Mouse (Mus musculus): ENCODE measurements around the gene Smtn. TPM values are rescaled to one million over a fixed set of nuclear protein-coding genes. Genes with fewer than 3 reads are reported as not detected.
A peak's percentile ranks its signal among the peaks of the same experiment; 100 is the strongest.

Smtn gene
- polyA plus RNA-seq, 1 experiment: 57.2 TPM

DNA sequence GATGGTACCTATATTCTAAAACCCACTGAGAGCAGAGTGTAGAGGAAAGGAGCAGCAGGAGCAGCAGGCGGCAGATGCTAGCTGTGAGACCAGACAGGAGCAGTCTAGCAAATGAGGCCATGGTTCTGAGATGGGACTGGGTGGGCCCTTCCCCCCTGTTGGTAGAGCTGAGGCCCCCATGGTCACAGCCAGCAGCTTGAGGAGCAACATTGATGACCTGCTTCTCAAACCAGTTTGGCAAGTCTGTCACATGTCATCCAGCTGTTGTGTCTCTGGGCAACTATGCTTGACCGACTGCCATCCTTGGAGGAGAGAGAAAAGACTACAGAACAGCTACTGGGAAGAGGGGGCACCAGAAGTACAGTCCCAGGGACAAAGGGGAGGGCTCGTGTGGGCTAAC is 1.5 kb upstream of the Smtn start:
- DNase-seq: no peak
- WGBS: 71% methylated on average over 3 of the region's 3 CpGs

DNA sequence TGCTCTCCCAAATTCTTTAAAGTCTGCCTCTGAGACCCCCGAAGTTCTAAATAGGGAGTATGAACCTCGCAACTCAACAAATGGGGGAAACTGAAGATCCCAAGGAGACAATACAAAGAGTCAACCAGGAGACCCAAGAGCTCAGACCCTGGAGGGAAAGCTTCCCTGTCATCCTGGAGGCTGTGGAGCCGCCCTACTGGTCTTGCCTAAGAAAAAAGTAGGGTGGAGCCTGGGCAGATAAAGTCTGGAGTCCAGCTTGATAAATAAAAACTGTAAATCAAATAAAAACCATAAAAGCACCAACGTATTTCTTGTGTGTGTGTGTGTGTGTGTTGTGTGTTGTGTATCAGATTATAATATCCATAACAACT is 601 bp downstream of the Smtn start:
- no peak for TF ChIP-seq POLR2A (IDR thresholded peaks at IDR 0.05; ENCODE audit: low read depth, low read length)
- 0 out of 2 replicates have a peak, but pooled peaks have one; percentile 9 for TF ChIP-seq CTCF (conservative IDR thresholded peaks at IDR 0.05; ENCODE audit: insufficient read depth, insufficient read length, low read depth, low read length)
- H3K4me1 ChIP-seq (ENCODE audit: control insufficient read depth, insufficient read depth, low read length): peaks cover 12% of the 10 kb centered on the region; the same call in 1 of the 2 replicates
- H3K27me3 ChIP-seq (replicated peaks; ENCODE audit: control insufficient read depth, insufficient read depth, low read length): no peaks in the 10 kb centered on the region
- H3K4me3 ChIP-seq (ENCODE audit: insufficient read depth, low read depth, low read length): peak overlapping the region; percentile 53; the same call in 1 of the 2 replicates
- no peaks in the 10 kb centered on the region for H3K36me3 ChIP-seq (ENCODE audit: control insufficient read depth, insufficient read depth, low read length)
- peak overlapping the region; percentile 53; the same call in 1 of the 2 replicates for H3K27ac ChIP-seq (ENCODE audit: insufficient read depth, low read depth, low read length)
- no peak for DNase-seq
- 72% methylated on average over 4 of the region's 4 CpGs for WGBS

More for the DNA sequence above, 1.5 kb upstream of the Smtn start:
- TF ChIP-seq CTCF (conservative IDR thresholded peaks at IDR 0.05; ENCODE audit: insufficient read depth, insufficient read length, low read depth, low read length) (no peak), POLR2A (IDR thresholded peaks at IDR 0.05; ENCODE audit: low read depth, low read length) (no peak)
- no peaks in the 10 kb centered on the region for H3K36me3 ChIP-seq (ENCODE audit: control insufficient read depth, insufficient read depth, low read length)
- H3K27me3 ChIP-seq (replicated peaks; ENCODE audit: control insufficient read depth, insufficient read depth, low read length): no peaks in the 10 kb centered on the region
- H3K27ac ChIP-seq (ENCODE audit: insufficient read depth, low read depth, low read length): no peak overlapping the region
- peaks cover 5% of the 10 kb centered on the region; the same call in 1 of the 2 replicates for H3K4me1 ChIP-seq (ENCODE audit: control insufficient read depth, insufficient read depth, low read length)
- H3K4me3 ChIP-seq (ENCODE audit: insufficient read depth, low read depth, low read length): no peak overlapping the region

DNA sequence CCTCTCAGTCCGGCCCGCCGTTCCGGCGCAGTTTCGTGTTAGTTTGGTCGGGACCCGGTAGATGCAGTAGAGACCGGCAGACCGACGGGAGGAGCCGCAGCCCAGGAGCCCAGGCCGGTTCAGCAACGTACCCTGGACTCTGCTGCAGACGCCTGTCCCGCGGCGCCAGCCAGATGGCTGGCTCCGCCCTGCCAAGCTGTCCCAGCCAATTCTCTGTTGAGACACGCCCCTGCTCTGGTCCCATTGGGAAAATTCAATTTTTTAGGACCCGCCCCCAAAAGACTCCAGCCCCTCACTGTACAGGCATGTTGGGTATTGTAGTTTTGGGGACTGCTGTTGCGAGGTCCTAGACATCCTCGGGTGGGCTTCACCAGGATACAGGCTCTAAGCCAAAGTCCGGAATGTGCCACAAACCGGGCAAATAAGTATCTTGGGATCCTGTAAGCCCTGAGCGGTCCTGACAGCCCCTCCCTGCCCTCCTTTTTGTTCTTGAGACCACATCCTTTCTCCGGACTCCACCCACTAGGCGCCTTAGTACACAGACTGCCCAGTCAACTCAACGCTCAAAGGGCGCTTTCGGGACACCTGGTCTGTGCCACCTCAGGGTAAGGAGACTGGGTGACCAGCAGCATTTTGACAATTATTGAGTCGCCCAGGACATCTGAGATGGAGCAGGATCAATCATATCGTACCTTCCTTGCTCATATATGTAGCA is 1.1 kb downstream of the Smtn start:
- Histone ChIP-seq H3K36me3 (ENCODE audit: control insufficient read depth, insufficient read depth, low read length) (no peaks in the 10 kb centered on the region), H3K4me1 (ENCODE audit: control insufficient read depth, insufficient read depth, low read length) (peaks cover 12% of the 10 kb centered on the region; the same call in 1 of the 2 replicates), H3K4me3 (ENCODE audit: insufficient read depth, low read depth, low read length) (peak overlapping the region; percentile 79), H3K27ac (ENCODE audit: insufficient read depth, low read depth, low read length) (peak overlapping the region; percentile 92), H3K27me3 (replicated peaks; ENCODE audit: control insufficient read depth, insufficient read depth, low read length) (no peaks in the 10 kb centered on the region)
- peak; percentile 98 for TF ChIP-seq POLR2A (IDR thresholded peaks at IDR 0.05; ENCODE audit: low read depth, low read length)
- TF ChIP-seq CTCF (conservative IDR thresholded peaks at IDR 0.05; ENCODE audit: insufficient read depth, insufficient read length, low read depth, low read length): 0 out of 2 replicates have a peak, but pooled peaks have one; percentile 7
- DNase-seq: peak; percentile 99
- WGBS: 5% methylated on average over 33 of the region's 33 CpGs

DNA sequence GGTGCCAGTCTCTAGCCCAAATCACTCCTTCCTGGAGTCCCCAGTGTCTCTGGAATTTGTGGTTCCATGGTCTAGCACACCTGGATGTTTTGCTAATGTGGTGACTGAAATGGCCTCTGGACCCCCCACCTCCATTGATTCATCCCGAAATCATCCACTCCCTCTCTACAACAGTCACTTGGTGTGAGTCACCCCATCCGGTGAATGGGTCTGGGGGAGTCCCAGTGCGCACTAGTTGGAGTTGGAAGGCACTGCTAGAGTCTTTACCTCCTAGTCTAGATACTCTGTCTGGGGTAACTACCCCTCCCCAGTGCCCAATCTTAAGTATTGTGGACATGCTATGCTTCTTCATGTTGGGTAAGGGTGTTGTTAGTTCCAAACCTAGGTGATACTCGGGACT is 2.1 kb downstream of the Smtn start:
- peak overlapping the region; percentile 92 for H3K27ac ChIP-seq (ENCODE audit: insufficient read depth, low read depth, low read length)
- WGBS: 16% methylated on average over 4 of the region's 4 CpGs
- peaks cover 12% of the 10 kb centered on the region; the same call in 1 of the 2 replicates for H3K4me1 ChIP-seq (ENCODE audit: control insufficient read depth, insufficient read depth, low read length)

DNA sequence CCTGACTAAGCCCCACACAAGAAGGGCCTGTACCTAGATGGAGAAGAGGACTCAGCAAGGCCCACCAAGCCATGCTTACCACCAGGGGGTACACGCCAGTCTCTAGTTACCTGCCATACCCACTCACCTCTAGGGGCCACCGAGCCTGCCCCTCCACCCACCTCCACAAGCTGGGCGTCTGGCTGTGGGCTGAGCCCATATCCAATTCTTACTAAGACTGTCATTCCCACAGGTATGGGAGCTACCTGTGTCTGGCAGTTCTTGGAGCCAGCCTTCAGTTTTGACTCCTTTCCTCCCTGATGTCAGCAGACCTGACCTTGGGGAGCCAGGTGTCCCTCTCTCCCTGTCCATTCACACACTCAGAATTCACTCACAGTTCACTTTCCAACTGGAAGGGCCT is 2.7 kb downstream of the Smtn start:
- H3K27me3 ChIP-seq (replicated peaks; ENCODE audit: control insufficient read depth, insufficient read depth, low read length): no peaks in the 10 kb centered on the region
- 16% methylated on average over 3 of the region's 3 CpGs for WGBS
- DNase-seq: peak; percentile 31
- H3K4me3 ChIP-seq (ENCODE audit: insufficient read depth, low read depth, low read length): peak overlapping the region; percentile 79
- no peak for TF ChIP-seq CTCF (conservative IDR thresholded peaks at IDR 0.05; ENCODE audit: insufficient read depth, insufficient read length, low read depth, low read length)
- H3K36me3 ChIP-seq (ENCODE audit: control insufficient read depth, insufficient read depth, low read length): no peaks in the 10 kb centered on the region
- peak overlapping the region; percentile 92 for H3K27ac ChIP-seq (ENCODE audit: insufficient read depth, low read depth, low read length)
- peaks cover 12% of the 10 kb centered on the region; the same call in 1 of the 2 replicates for H3K4me1 ChIP-seq (ENCODE audit: control insufficient read depth, insufficient read depth, low read length)

More for the DNA sequence above, 2.1 kb downstream of the Smtn start:
- Histone ChIP-seq H3K4me3 (ENCODE audit: insufficient read depth, low read depth, low read length) (peak overlapping the region; percentile 79), H3K36me3 (ENCODE audit: control insufficient read depth, insufficient read depth, low read length) (no peaks in the 10 kb centered on the region), H3K27me3 (replicated peaks; ENCODE audit: control insufficient read depth, insufficient read depth, low read length) (no peaks in the 10 kb centered on the region)
- no peak for TF ChIP-seq POLR2A (IDR thresholded peaks at IDR 0.05; ENCODE audit: low read depth, low read length)
- TF ChIP-seq CTCF (conservative IDR thresholded peaks at IDR 0.05; ENCODE audit: insufficient read depth, insufficient read length, low read depth, low read length): no peak
- DNase-seq: no peak

GRCm38 (mm10) chr11:3536745-3537333 is 3.6 kb downstream of the Smtn start:
- 29% methylated on average over 5 of the region's 5 CpGs for WGBS
- DNase-seq: peak; percentile 97
- TF ChIP-seq POLR2A (IDR thresholded peaks at IDR 0.05; ENCODE audit: low read depth, low read length) (peak; percentile 37), CTCF (conservative IDR thresholded peaks at IDR 0.05; ENCODE audit: insufficient read depth, insufficient read length, low read depth, low read length) (no peak)
- peak overlapping the region; percentile 92 for H3K27ac ChIP-seq (ENCODE audit: insufficient read depth, low read depth, low read length)
- H3K27me3 ChIP-seq (replicated peaks; ENCODE audit: control insufficient read depth, insufficient read depth, low read length): no peaks in the 10 kb centered on the region
- peaks cover 2% of the 10 kb centered on the region for H3K36me3 ChIP-seq (ENCODE audit: control insufficient read depth, insufficient read depth, low read length)
- H3K4me1 ChIP-seq (ENCODE audit: control insufficient read depth, insufficient read depth, low read length): peaks cover 12% of the 10 kb centered on the region; the same call in 1 of the 2 replicates
- peak overlapping the region; percentile 79 for H3K4me3 ChIP-seq (ENCODE audit: insufficient read depth, low read depth, low read length)

GRCm38 (mm10) chr11:3536082-3536481 is 4.3 kb downstream of the Smtn start:
- Histone ChIP-seq H3K4me1 (ENCODE audit: control insufficient read depth, insufficient read depth, low read length) (peaks cover 12% of the 10 kb centered on the region; the same call in 1 of the 2 replicates), H3K4me3 (ENCODE audit: insufficient read depth, low read depth, low read length) (peak overlapping the region; percentile 45), H3K27ac (ENCODE audit: insufficient read depth, low read depth, low read length) (peak overlapping the region; percentile 72), H3K36me3 (ENCODE audit: control insufficient read depth, insufficient read depth, low read length) (peaks cover 3% of the 10 kb centered on the region), H3K27me3 (replicated peaks; ENCODE audit: control insufficient read depth, insufficient read depth, low read length) (no peaks in the 10 kb centered on the region)
- TF ChIP-seq POLR2A (IDR thresholded peaks at IDR 0.05; ENCODE audit: low read depth, low read length) (no peak), CTCF (conservative IDR thresholded peaks at IDR 0.05; ENCODE audit: insufficient read depth, insufficient read length, low read depth, low read length) (no peak)
- peak; percentile 65 for DNase-seq
- 27% methylated on average over 5 of the region's 5 CpGs for WGBS

All from kidney, adult 2 months (tissue).